Mouse (Mus musculus) liver, embryonic 11.5 days (tissue): Measurements from ENCODE around the gene Vmn1r180. TPM values are rescaled to one million over a fixed set of nuclear protein-coding genes. Genes with fewer than 3 reads are reported as not detected.
"Not testable (repeated sequence)": the region's sequence is repeated elsewhere in the genome, so short reads cannot be mapped to it uniquely, and the experiment has no call there.

Source experiments
- ATAC-seq: fragments of 200-750 bp; cut with Nextera tagmentation; replicated peaks from 2 replicates; pipeline ENCODE4 v1.8.0; 2017; ENCODE audit warnings: moderate number of reproducible peaks, mild to moderate bottlenecking, moderate TSS enrichment, moderate library complexity; ENCODE audit not compliant: low FRiP score
- DNase-seq: peaks from one replicate; pipeline ENCODE4 v3.0.0-alpha.2; 2017; ENCODE audit warnings: low spot score
- H3K27ac ChIP-seq: fragments of 300-500 bp; sonication (generic); 2 replicates; pipeline ENCODE4 v1.5.1; 2014; ENCODE audit warnings: mild to moderate bottlenecking, low read depth, low read length, control low read depth
- H3K27me3 ChIP-seq: fragments of 300-500 bp; sonication (generic); replicated peaks from 2 replicates; pipeline ENCODE4 v1.6.1; 2014; ENCODE audit warnings: low read length, mixed read lengths; ENCODE audit not compliant: control insufficient read depth, insufficient read depth
- H3K36me3 ChIP-seq: fragments of 300-500 bp; sonication (generic); 2 replicates; pipeline ENCODE4 v1.6.1; 2014; ENCODE audit warnings: mild to moderate bottlenecking, low read length, moderate library complexity, mixed read lengths; ENCODE audit not compliant: control insufficient read depth, insufficient read depth
- H3K4me1 ChIP-seq: fragments of 300-500 bp; sonication (generic); replicated peaks from 2 replicates; pipeline ENCODE4 v1.6.1; 2014; ENCODE audit warnings: low read length, mixed read lengths; ENCODE audit not compliant: control insufficient read depth, insufficient read depth
- H3K4me2 ChIP-seq: fragments of 300-500 bp; sonication (generic); 2 replicates; pipeline ENCODE4 v1.6.1; 2014; ENCODE audit warnings: mild to moderate bottlenecking, control low read depth, moderate library complexity
- H3K4me3 ChIP-seq: fragments of 300-500 bp; sonication (generic); 2 replicates; pipeline ENCODE4 v1.5.1; 2014; ENCODE audit warnings: low read depth, low read length, control low read depth
- H3K9ac ChIP-seq: fragments of 300-500 bp; sonication (generic); 2 replicates; pipeline ENCODE4 v1.6.1; 2014; ENCODE audit warnings: low read depth, low read length, control low read depth
- H3K9me3 ChIP-seq: fragments of 300-500 bp; sonication (generic); 2 replicates; pipeline ENCODE4 v1.6.1; 2016; ENCODE audit warnings: low read length, inconsistent platforms, mixed read lengths; ENCODE audit not compliant: control insufficient read depth
- WGBS: fragments of 180-500 bp; shearing (Covaris S2); extraction: QIAGEN DNeasy Blood & Tissue Kit; methylation state at CpG from one replicate; pipeline ENCODE4 v1.1.7; 2014; 5-methylcytosine and 5-hydroxymethylcytosine counted together
- polyA plus RNA-seq: library from polyadenylated mRNA; unstranded; fragments of >200 nt; fragmentation: Nextera tagmentation; extraction: Ambion mirVana; gene quantifications from 2 replicates; pipeline ENCODE4 v1.2.1, GENCODE M21; 2014

Gene Vmn1r180
- polyA plus RNA-seq: not detected in 2 replicates

DNA sequence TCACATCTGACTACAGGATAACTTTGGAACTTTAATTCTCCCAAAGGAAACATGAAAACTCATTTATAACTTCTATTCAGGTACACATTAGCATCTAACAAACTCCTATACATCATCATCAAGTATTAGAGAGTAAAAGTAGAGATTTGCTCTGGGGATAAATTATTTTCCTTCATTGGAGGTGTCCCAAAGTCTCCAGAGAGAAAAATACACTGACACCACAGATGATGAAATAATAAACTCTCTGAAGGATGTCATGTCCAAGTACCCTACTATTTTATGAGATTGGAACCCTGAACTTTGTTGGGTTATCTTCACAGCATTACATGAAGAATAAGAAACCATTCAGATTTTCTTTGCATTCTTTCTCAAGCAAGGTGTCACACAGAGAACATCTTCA lies at the start of gene Vmn1r180:
Vmn1r180 (plus strand) TSS at position 301 of the 400 bp plus-strand sequence.
- Histone ChIP-seq H3K4me1 (no peaks in the 10 kb centered on the region), H3K27me3 (no peaks in the 10 kb centered on the region), H3K9ac (no peak within 1 kb of the TSS), H3K4me3 (no peak within 1 kb of the TSS), H3K9me3 (0 out of 2 replicates have a peak, but pooled peaks cover 2% of the 10 kb centered on the region), H3K4me2 (no peak within 1 kb of the TSS), H3K36me3 (no peaks in the 10 kb centered on the region), H3K27ac (no peak within 1 kb of the TSS)
- ATAC-seq (no peak), DNase-seq (no peak)

DNA sequence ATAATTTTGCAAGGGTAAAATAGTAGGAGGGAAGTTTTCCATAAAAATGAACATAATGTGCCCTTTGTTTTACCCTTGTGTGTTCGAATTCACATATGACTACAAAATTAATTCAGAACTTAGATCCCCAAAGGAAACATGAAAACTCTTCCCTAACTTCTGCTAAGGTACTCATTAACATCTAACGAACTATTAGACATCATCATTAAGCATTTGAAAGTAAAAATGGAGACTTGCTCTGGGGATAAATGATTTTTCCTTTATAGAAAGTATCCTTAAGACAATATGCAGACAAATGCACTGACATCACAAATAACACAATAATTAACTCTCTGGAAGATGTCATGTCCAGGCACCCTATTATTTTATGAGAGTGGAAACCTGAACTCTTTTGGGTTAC lies 23.8 kb upstream of the Vmn1r180 start, which contains the start of gene Vmn1r179:
Vmn1r179 (plus strand) TSS at position 301 of the 400 bp plus-strand sequence.
- Histone ChIP-seq H3K4me3 (no peak within 1 kb of the TSS), H3K9me3 (peaks cover 6% of the 10 kb centered on the region), H3K36me3 (no peaks in the 10 kb centered on the region), H3K9ac (no peak within 1 kb of the TSS), H3K27ac (no peak within 1 kb of the TSS), H3K4me2 (no peak within 1 kb of the TSS), H3K27me3 (no peaks in the 10 kb centered on the region), H3K4me1 (no peaks in the 10 kb centered on the region)
- 48% methylated on average over 2 of the region's 2 CpGs for WGBS
- ATAC-seq (no peak), DNase-seq (no peak)

DNA sequence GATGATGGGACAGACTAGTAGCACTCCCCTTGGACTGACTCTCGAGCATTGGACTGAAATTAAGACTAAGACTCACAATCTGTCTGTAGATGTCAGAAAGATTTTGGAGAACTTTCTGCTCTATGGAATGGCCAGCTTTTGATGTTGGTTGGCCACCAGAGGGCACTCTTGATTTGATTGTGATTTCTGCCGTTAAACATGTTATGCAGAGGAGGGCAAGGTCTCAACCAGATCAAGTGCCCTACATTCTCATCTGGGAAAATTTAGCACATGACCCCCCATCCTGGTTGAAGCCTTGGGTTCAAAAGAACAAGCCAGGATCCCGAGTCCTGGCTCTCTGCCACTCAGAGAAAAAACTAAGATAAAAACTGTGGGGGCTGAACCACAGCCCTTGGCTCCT lies 17.6 kb downstream of the Vmn1r180 start:
- not testable (repeated sequence) for H3K36me3 ChIP-seq, H3K27ac ChIP-seq, H3K4me2 ChIP-seq, H3K4me1 ChIP-seq, DNase-seq, H3K9ac ChIP-seq, H3K27me3 ChIP-seq, ATAC-seq, H3K4me3 ChIP-seq
- H3K9me3 ChIP-seq: peaks cover 13% of the 10 kb centered on the region
- WGBS: 48% methylated on average over 3 of the region's 3 CpGs

- 69% methylated on average over 9 of the region's 9 CpGs for WGBS
- not testable (repeated sequence) for H3K4me2 ChIP-seq
Measured at GRCm38 (mm10) chr7:23974315-23974714, 23.9 kb downstream of the Vmn1r180 start, which contains the start of gene Vmn1r181. TSS of gene Vmn1r181 (plus strand) at chr7:23974615.

GRCm38 (mm10) chr7:24001391-24001790 lies 51.0 kb downstream of the Vmn1r180 start, which contains the start of gene V1rd19:
TSS of gene V1rd19 (plus strand) at chr7:24001691.
- DNase-seq (no peak), ATAC-seq (no peak)
- Histone ChIP-seq H3K4me2 (no peak within 1 kb of the TSS), H3K4me3 (no peak within 1 kb of the TSS), H3K27ac (no peak within 1 kb of the TSS), H3K4me1 (no peaks in the 10 kb centered on the region), H3K36me3 (no peaks in the 10 kb centered on the region), H3K9me3 (peaks cover 3% of the 10 kb centered on the region; the same call in 1 of the 2 replicates), H3K27me3 (no peaks in the 10 kb centered on the region), H3K9ac (no peak within 1 kb of the TSS)
- 59% methylated on average over 2 of the region's 2 CpGs for WGBS

More at GRCm38 (mm10) chr7:23974315-23974714, 23.9 kb downstream of the Vmn1r180 start, which contains the start of gene Vmn1r181:
- ATAC-seq, H3K27me3 ChIP-seq, H3K4me1 ChIP-seq, H3K9ac ChIP-seq, H3K9me3 ChIP-seq, H3K36me3 ChIP-seq, DNase-seq, H3K4me3 ChIP-seq, H3K27ac ChIP-seq: not testable (repeated sequence)

Other genes starting within 250 kb of the Vmn1r180 start
- not detected in 2 replicates for gene Vmn1r173, start 249.9 kb upstream of the Vmn1r180 start, polyA plus RNA-seq
- not detected in 2 replicates for gene Vmn1r174, start 198.4 kb upstream of the Vmn1r180 start, polyA plus RNA-seq
- not detected in 2 replicates for gene Vmn1r175, start 140.0 kb upstream of the Vmn1r180 start, polyA plus RNA-seq
- gene Vmn1r176, start 113.3 kb upstream of the Vmn1r180 start, polyA plus RNA-seq: not detected in 2 replicates
- not detected in 2 replicates for gene Vmn1r177, start 84.2 kb upstream of the Vmn1r180 start, polyA plus RNA-seq
- gene Vmn1r178, start 58.6 kb upstream of the Vmn1r180 start, polyA plus RNA-seq: not detected in 2 replicates
- gene Vmn1r179, start 23.7 kb upstream of the Vmn1r180 start, polyA plus RNA-seq: not detected in 2 replicates
- not detected in 2 replicates for gene Vmn1r181, start 24.0 kb downstream of the Vmn1r180 start, polyA plus RNA-seq
- gene V1rd19, start 51.1 kb downstream of the Vmn1r180 start, polyA plus RNA-seq: not detected in 2 replicates
- gene Vmn1r183, start 102.6 kb downstream of the Vmn1r180 start, polyA plus RNA-seq: not detected in 2 replicates
- 19.8 and 22.4 TPM in 2 replicates for gene Zfp180, start 131.3 kb downstream of the Vmn1r180 start, polyA plus RNA-seq
- gene Zfp112, start 161.7 kb downstream of the Vmn1r180 start, polyA plus RNA-seq: 2.1 and 3.5 TPM in 2 replicates
- 10.3 and 10.5 TPM in 2 replicates for gene Zfp235, start 183.5 kb downstream of the Vmn1r180 start, polyA plus RNA-seq
- 2.4 and 2.9 TPM in 2 replicates for gene Zfp114, start 224.4 kb downstream of the Vmn1r180 start, polyA plus RNA-seq